Mouse (Mus musculus): Measurements from ENCODE around the gene Siglec1. TPM values are rescaled to one million over a fixed set of nuclear protein-coding genes. Genes with fewer than 3 reads are reported as not detected.

Gene Siglec1
- polyA plus RNA-seq, 1 experiment: 0.61 TPM

GRCm38 (mm10) chr2:131080507-131080906, 6.1 kb downstream of the Siglec1 start:
- TF ChIP-seq CTCF (IDR thresholded peaks at IDR 0.05; ENCODE audit: control insufficient read depth, insufficient read depth, insufficient replicate concordance, low read depth, low read length) (no peak), POLR2A (IDR thresholded peaks at IDR 0.05; ENCODE audit: control insufficient read depth, low read depth, low read length) (no peak)

GRCm38 (mm10) chr2:131072536-131072935, 14.0 kb downstream of the Siglec1 start:
- TF ChIP-seq POLR2A (IDR thresholded peaks at IDR 0.05; ENCODE audit: control insufficient read depth, low read depth, low read length): no peak
- no peak for TF ChIP-seq CTCF (IDR thresholded peaks at IDR 0.05; ENCODE audit: control insufficient read depth, insufficient read depth, insufficient replicate concordance, low read depth, low read length)
- Histone ChIP-seq H3K27me3 (ENCODE audit: control insufficient read depth, insufficient read depth, low read length) (no peaks in the 10 kb centered on the region), H3K36me3 (ENCODE audit: control insufficient read depth, insufficient read depth, low read length) (no peaks in the 10 kb centered on the region), H3K4me1 (ENCODE audit: control insufficient read depth, insufficient read depth, low read length) (no peaks in the 10 kb centered on the region), H3K4me3 (ENCODE audit: control insufficient read depth, low read depth, low read length) (no peak overlapping the region), H3K27ac (ENCODE audit: control insufficient read depth, insufficient read depth, low read depth, low read length) (no peak overlapping the region)

More at GRCm38 (mm10) chr2:131080507-131080906, 6.1 kb downstream of the Siglec1 start:
- no peaks in the 10 kb centered on the region for H3K36me3 ChIP-seq (ENCODE audit: control insufficient read depth, insufficient read depth, low read length)
- no peak overlapping the region for H3K4me3 ChIP-seq (ENCODE audit: control insufficient read depth, low read depth, low read length)
- no peak overlapping the region for H3K27ac ChIP-seq (ENCODE audit: control insufficient read depth, insufficient read depth, low read depth, low read length)
- H3K27me3 ChIP-seq (ENCODE audit: control insufficient read depth, insufficient read depth, low read length): no peaks in the 10 kb centered on the region
- no peaks in the 10 kb centered on the region; the same call in 1 of the 2 replicates for H3K4me1 ChIP-seq (ENCODE audit: control insufficient read depth, insufficient read depth, low read length)

- no peaks in the 10 kb centered on the region for H3K27me3 ChIP-seq (ENCODE audit: control insufficient read depth, insufficient read depth, low read length)
- no peak for TF ChIP-seq CTCF (IDR thresholded peaks at IDR 0.05; ENCODE audit: control insufficient read depth, insufficient read depth, insufficient replicate concordance, low read depth, low read length)
- TF ChIP-seq POLR2A (IDR thresholded peaks at IDR 0.05; ENCODE audit: control insufficient read depth, low read depth, low read length): no peak
- no peak overlapping the region for H3K4me3 ChIP-seq (ENCODE audit: control insufficient read depth, low read depth, low read length)
- no peak overlapping the region for H3K27ac ChIP-seq (ENCODE audit: control insufficient read depth, insufficient read depth, low read depth, low read length)
- H3K36me3 ChIP-seq (ENCODE audit: control insufficient read depth, insufficient read depth, low read length): no peaks in the 10 kb centered on the region
- peaks cover 5% of the 10 kb centered on the region; the same call in 1 of the 2 replicates for H3K4me1 ChIP-seq (ENCODE audit: control insufficient read depth, insufficient read depth, low read length)
Observed at GRCm38 (mm10) chr2:131067481-131067880, 19.1 kb downstream of the Siglec1 start.

- Histone ChIP-seq H3K27me3 (ENCODE audit: control insufficient read depth, insufficient read depth, low read length) (no peaks in the 10 kb centered on the region), H3K4me1 (ENCODE audit: control insufficient read depth, insufficient read depth, low read length) (peaks cover 5% of the 10 kb centered on the region; the same call in 1 of the 2 replicates), H3K4me3 (ENCODE audit: control insufficient read depth, low read depth, low read length) (no peak overlapping the region), H3K27ac (ENCODE audit: control insufficient read depth, insufficient read depth, low read depth, low read length) (no peak overlapping the region), H3K36me3 (ENCODE audit: control insufficient read depth, insufficient read depth, low read length) (no peaks in the 10 kb centered on the region)
- TF ChIP-seq CTCF (IDR thresholded peaks at IDR 0.05; ENCODE audit: control insufficient read depth, insufficient read depth, insufficient replicate concordance, low read depth, low read length): no peak
- TF ChIP-seq POLR2A (IDR thresholded peaks at IDR 0.05; ENCODE audit: control insufficient read depth, low read depth, low read length): no peak
Observed at GRCm38 (mm10) chr2:131066342-131066741, 20.2 kb downstream of the Siglec1 start.

- H3K4me3 ChIP-seq (ENCODE audit: control insufficient read depth, low read depth, low read length): no peak within 1 kb of the TSS
- H3K36me3 ChIP-seq (ENCODE audit: control insufficient read depth, insufficient read depth, low read length): no peaks in the 10 kb centered on the region
- no peak within 1 kb of the TSS for H3K27ac ChIP-seq (ENCODE audit: control insufficient read depth, insufficient read depth, low read depth, low read length)
- TF ChIP-seq CTCF (IDR thresholded peaks at IDR 0.05; ENCODE audit: control insufficient read depth, insufficient read depth, insufficient replicate concordance, low read depth, low read length) (no peak), POLR2A (IDR thresholded peaks at IDR 0.05; ENCODE audit: control insufficient read depth, low read depth, low read length) (no peak)
- peaks cover 5% of the 10 kb centered on the region; the same call in 1 of the 2 replicates for H3K4me1 ChIP-seq (ENCODE audit: control insufficient read depth, insufficient read depth, low read length)
- H3K27me3 ChIP-seq (ENCODE audit: control insufficient read depth, insufficient read depth, low read length): no peaks in the 10 kb centered on the region
Observed at GRCm38 (mm10) chr2:131063404-131063864, 23.1 kb downstream of the Siglec1 start, which contains the start of gene Adam33. Adam33 (minus strand) TSS chr2:131063814.

- Histone ChIP-seq H3K36me3 (ENCODE audit: control insufficient read depth, insufficient read depth, low read length) (no peaks in the 10 kb centered on the region), H3K4me3 (ENCODE audit: control insufficient read depth, low read depth, low read length) (no peak overlapping the region), H3K27ac (ENCODE audit: control insufficient read depth, insufficient read depth, low read depth, low read length) (no peak overlapping the region), H3K4me1 (ENCODE audit: control insufficient read depth, insufficient read depth, low read length) (peaks cover 5% of the 10 kb centered on the region; the same call in 1 of the 2 replicates), H3K27me3 (ENCODE audit: control insufficient read depth, insufficient read depth, low read length) (no peaks in the 10 kb centered on the region)
- no peak for TF ChIP-seq CTCF (IDR thresholded peaks at IDR 0.05; ENCODE audit: control insufficient read depth, insufficient read depth, insufficient replicate concordance, low read depth, low read length)
- no peak for TF ChIP-seq POLR2A (IDR thresholded peaks at IDR 0.05; ENCODE audit: control insufficient read depth, low read depth, low read length)
Observed at GRCm38 (mm10) chr2:131061607-131062006, 25.0 kb downstream of the Siglec1 start.

- Histone ChIP-seq H3K27me3 (ENCODE audit: control insufficient read depth, insufficient read depth, low read length) (no peaks in the 10 kb centered on the region), H3K4me1 (ENCODE audit: control insufficient read depth, insufficient read depth, low read length) (peaks cover 7% of the 10 kb centered on the region), H3K36me3 (ENCODE audit: control insufficient read depth, insufficient read depth, low read length) (no peaks in the 10 kb centered on the region), H3K27ac (ENCODE audit: control insufficient read depth, insufficient read depth, low read depth, low read length) (no peak overlapping the region), H3K4me3 (ENCODE audit: control insufficient read depth, low read depth, low read length) (no peak overlapping the region)
- TF ChIP-seq POLR2A (IDR thresholded peaks at IDR 0.05; ENCODE audit: control insufficient read depth, low read depth, low read length) (no peak), CTCF (IDR thresholded peaks at IDR 0.05; ENCODE audit: control insufficient read depth, insufficient read depth, insufficient replicate concordance, low read depth, low read length) (no peak)
Observed at GRCm38 (mm10) chr2:131060784-131061183, 25.8 kb downstream of the Siglec1 start.

All from testis, adult 2 months (tissue).